Mouse (Mus musculus) hindbrain, postnatal 0 days (tissue): ENCODE data around the gene Rad9a. TPM values are rescaled to one million over a fixed set of nuclear protein-coding genes. Genes with fewer than 3 reads are reported as not detected.

Source experiments
- ATAC-seq: fragments of 200-750 bp; cut with Nextera tagmentation; 2 replicates; pipeline ENCODE4 v1.8.0; 2017; ENCODE audit warnings: mild to moderate bottlenecking, moderate TSS enrichment, moderate library complexity
- DNase-seq: peaks from one replicate; pipeline ENCODE4 v3.0.0-alpha.2; 2015; ENCODE audit warnings: low spot score
- H3K27ac ChIP-seq: fragments of 300-500 bp; sonication (generic); 2 replicates; pipeline ENCODE4 v1.5.1; 2014; ENCODE audit warnings: mild to moderate bottlenecking
- H3K27me3 ChIP-seq: fragments of 300-500 bp; sonication (generic); 2 replicates; pipeline ENCODE4 v1.6.1; 2014; ENCODE audit warnings: low read length, mixed read lengths; ENCODE audit not compliant: insufficient read depth
- H3K36me3 ChIP-seq: fragments of 300-500 bp; sonication (generic); 2 replicates; pipeline ENCODE4 v1.6.1; 2014; ENCODE audit warnings: low read length, mixed read lengths; ENCODE audit not compliant: insufficient read depth
- H3K4me1 ChIP-seq: fragments of 300-500 bp; sonication (generic); 2 replicates; pipeline ENCODE4 v1.6.1; 2014; ENCODE audit warnings: antibody characterized with exemption, low read length, mixed read lengths; ENCODE audit not compliant: insufficient read depth
- H3K4me2 ChIP-seq: fragments of 300-500 bp; sonication (generic); 2 replicates; pipeline ENCODE4 v1.6.1; 2014; ENCODE audit warnings: low read depth, mild to moderate bottlenecking, low read length, moderate library complexity, mixed read lengths
- H3K4me3 ChIP-seq: fragments of 300-500 bp; sonication (generic); 2 replicates; pipeline ENCODE4 v1.5.1; 2014; ENCODE audit warnings: low read length
- H3K9ac ChIP-seq: fragments of 300-500 bp; sonication (generic); replicated peaks from 2 replicates; pipeline ENCODE4 v1.6.1; 2014; ENCODE audit warnings: mild to moderate bottlenecking, low read length, moderate library complexity, mixed read lengths
- H3K9me3 ChIP-seq: fragments of 300-500 bp; sonication (generic); 2 replicates; pipeline ENCODE4 v1.6.1; 2016; ENCODE audit warnings: low read length, mixed read lengths
- CTCF ChIP-seq: IDR thresholded peaks from 2 replicates; pipeline ENCODE4 v1.5.1; 2016; ENCODE audit warnings: antibody characterized with exemption, control low read depth, low read depth
- WGBS: fragments of 180-500 bp; shearing (Covaris S2); extraction: QIAGEN DNeasy Blood & Tissue Kit; methylation state at CpG from one replicate; pipeline ENCODE4 v1.1.7; 2014; 5-methylcytosine and 5-hydroxymethylcytosine counted together
- polyA plus RNA-seq: library from polyadenylated mRNA; unstranded; fragments of >200 nt; fragmentation: Nextera tagmentation; extraction: Ambion mirVana; gene quantifications from 2 replicates; pipeline ENCODE4 v1.2.1, GENCODE M21; 2015
- total RNA-seq: library from RNA; depleted of rRNA; stranded (reverse); fragments of >200 nt; gene quantifications from 2 replicates; pipeline ENCODE4 v1.2.3, GENCODE M21; 2014

Rad9a gene
- total and polyA plus RNA-seq, 2 experiments from 2014 or later = 14.6 to 15.8 TPM

- H3K9me3 ChIP-seq = no peaks in the 10 kb centered on the region
- H3K4me3 ChIP-seq = no peak overlapping the region
- no peak for TF ChIP-seq CTCF
- H3K4me1 ChIP-seq = peaks cover 10% of the 10 kb centered on the region
- H3K4me2 ChIP-seq = no peak overlapping the region
- H3K27ac ChIP-seq = peak overlapping the region; percentile 45; the same call in 1 of the 2 replicates
- H3K36me3 ChIP-seq = peaks cover 29% of the 10 kb centered on the region; the same call in 1 of the 2 replicates
- DNase-seq (peak; percentile 80), ATAC-seq (0 out of 2 replicates have a peak, but pooled peaks have one; percentile 4)
- H3K27me3 ChIP-seq = no peaks in the 10 kb centered on the region
- H3K9ac ChIP-seq = no peak overlapping the region
- WGBS = 54% methylated on average over 12 of the region's 12 CpGs
Measured at GRCm38 (mm10) chr19:4194776-4195650, 6.4 kb downstream of the Rad9a start.

GRCm38 (mm10) chr19:4194021-4194724, 7.3 kb downstream of the Rad9a start:
- Histone ChIP-seq H3K4me2 (no peak overlapping the region), H3K4me3 (no peak overlapping the region), H3K27ac (peak overlapping the region; percentile 45; the same call in 1 of the 2 replicates), H3K9me3 (no peaks in the 10 kb centered on the region), H3K27me3 (no peaks in the 10 kb centered on the region), H3K36me3 (peaks cover 26% of the 10 kb centered on the region; the same call in 1 of the 2 replicates), H3K9ac (no peak overlapping the region), H3K4me1 (peaks cover 10% of the 10 kb centered on the region)
- TF ChIP-seq CTCF = no peak
- DNase-seq (no peak), ATAC-seq (no peak)
- 78% methylated on average over 8 of the region's 8 CpGs for WGBS

- Histone ChIP-seq H3K27ac (peak overlapping the region; percentile 94; the same call in 1 of the 2 replicates), H3K9ac (peak overlapping the region; percentile 99), H3K27me3 (no peaks in the 10 kb centered on the region), H3K9me3 (no peaks in the 10 kb centered on the region), H3K4me3 (peak overlapping the region; percentile 93), H3K4me1 (peaks cover 10% of the 10 kb centered on the region), H3K4me2 (peak overlapping the region; percentile 82), H3K36me3 (peaks cover 26% of the 10 kb centered on the region; the same call in 1 of the 2 replicates)
- 41% methylated on average over 6 of the region's 6 CpGs for WGBS
- no peak for TF ChIP-seq CTCF
- ATAC-seq (no peak), DNase-seq (no peak)
Measured at GRCm38 (mm10) chr19:4193129-4193528, 8.3 kb downstream of the Rad9a start.

GRCm38 (mm10) chr19:4192251-4192985, 9.0 kb downstream of the Rad9a start:
- ATAC-seq = peak; percentile 57
- no peaks in the 10 kb centered on the region for H3K27me3 ChIP-seq
- peak overlapping the region; percentile 99 for H3K9ac ChIP-seq
- 2% methylated on average over 47 of the region's 52 CpGs for WGBS
- H3K27ac ChIP-seq = peak overlapping the region; percentile 94
- DNase-seq = peak; percentile 60
- peaks cover 10% of the 10 kb centered on the region for H3K4me1 ChIP-seq
- peak overlapping the region; percentile 82 for H3K4me2 ChIP-seq
- H3K36me3 ChIP-seq = peaks cover 26% of the 10 kb centered on the region; the same call in 1 of the 2 replicates
- TF ChIP-seq CTCF = no peak
- no peaks in the 10 kb centered on the region for H3K9me3 ChIP-seq
- peak overlapping the region; percentile 93 for H3K4me3 ChIP-seq

- peak; percentile 95 for ATAC-seq
- H3K4me1 ChIP-seq = peaks cover 10% of the 10 kb centered on the region
- WGBS = 6% methylated on average over 40 of the region's 47 CpGs
- H3K9ac ChIP-seq = peak within 1 kb of the TSS; percentile 99
- peak within 1 kb of the TSS; percentile 93 for H3K4me3 ChIP-seq
- peaks cover 26% of the 10 kb centered on the region; the same call in 1 of the 2 replicates for H3K36me3 ChIP-seq
- H3K9me3 ChIP-seq = no peaks in the 10 kb centered on the region
- peak; percentile 96 for DNase-seq
- H3K27me3 ChIP-seq = no peaks in the 10 kb centered on the region
- peak within 1 kb of the TSS; percentile 94 for H3K27ac ChIP-seq
- peak; percentile 72 for TF ChIP-seq CTCF
- peak within 1 kb of the TSS; percentile 82 for H3K4me2 ChIP-seq
Measured at GRCm38 (mm10) chr19:4191528-4192250, 9.8 kb downstream of the Rad9a start, which contains the start of gene Ppp1ca. Gene Ppp1ca, plus strand, starts transcription at chr19:4192065.
